Mouse (Mus musculus): ENCODE data around the gene Cyb561. TPM values are rescaled to one million over a fixed set of nuclear protein-coding genes. Genes with fewer than 3 reads are reported as not detected.

Gene Cyb561
- total RNA-seq, 2 experiments from 2014 or later, result 85.8 to 88.9 TPM

GRCm38 (mm10) chr11:105928171-105928570 is 25.0 kb downstream of the Cyb561 start:
- intact Hi-C loops (cut with DNase I), result loop anchor here (2.0 kb wide), 1 partner anchor 99 kb away; no protein-coding TSS in a partner anchor
- DNase-seq (ENCODE audit: low spot score in 2 of 2), result no peak

GRCm38 (mm10) chr11:105927065-105928030 is 25.8 kb downstream of the Cyb561 start:
- DNase-seq (ENCODE audit: low spot score in 2 of 2), result peak; percentile 71 to 87
- intact Hi-C loops (cut with DNase I), result loop anchor here (2.0 kb wide), 2 partner anchors 41 to 99 kb away; no protein-coding TSS in a partner anchor

GRCm38 (mm10) chr11:105922769-105923663 is 30.1 kb downstream of the Cyb561 start:
- peak in 1 of 2 experiments; percentile 64 for DNase-seq (ENCODE audit: low spot score in 2 of 2)
- intact Hi-C loops (cut with DNase I), result no loop called here

- intact Hi-C loops (cut with DNase I), result no loop called here
- DNase-seq (ENCODE audit: low spot score in 2 of 2), result no peak
Measured at GRCm38 (mm10) chr11:105921275-105921674, 31.9 kb downstream of the Cyb561 start.

GRCm38 (mm10) chr11:105920836-105921235 is 32.3 kb downstream of the Cyb561 start:
- no peak for DNase-seq (ENCODE audit: low spot score in 2 of 2)
- intact Hi-C loops (cut with DNase I), result no loop called here

- no peak for DNase-seq (ENCODE audit: low spot score in 2 of 2)
- intact Hi-C loops (cut with DNase I), result no loop called here
Measured at GRCm38 (mm10) chr11:105920098-105920785, 32.9 kb downstream of the Cyb561 start.

- DNase-seq (ENCODE audit: low spot score in 2 of 2), result peak; percentile 30 to 69
- intact Hi-C loops (cut with DNase I), result loop anchor here (5.0 kb wide), 5 partner anchors 226 to 646 kb away; no protein-coding TSS in a partner anchor
Measured at GRCm38 (mm10) chr11:105913580-105913979, 39.6 kb downstream of the Cyb561 start.

- intact Hi-C loops (cut with DNase I), result loop anchor here (5.0 kb wide), 5 partner anchors 224 to 644 kb away; no protein-coding TSS in a partner anchor
- DNase-seq (ENCODE audit: low spot score in 2 of 2), result peak; percentile 81 to 91
Measured at GRCm38 (mm10) chr11:105911592-105912375, 41.4 kb downstream of the Cyb561 start.

- intact Hi-C loops (cut with DNase I), result loop anchor here (5.0 kb wide), 5 partner anchors 224 to 644 kb away; no protein-coding TSS in a partner anchor
- no peak for DNase-seq (ENCODE audit: low spot score in 2 of 2)
Measured at GRCm38 (mm10) chr11:105911149-105911548, 42.0 kb downstream of the Cyb561 start.

GRCm38 (mm10) chr11:105909617-105910016 is 43.5 kb downstream of the Cyb561 start:
- intact Hi-C loops (cut with DNase I), result loop anchor here (5.0 kb wide), 5 partner anchors 222 to 642 kb away; no protein-coding TSS in a partner anchor
- no peak for DNase-seq (ENCODE audit: low spot score in 2 of 2)

- intact Hi-C loops (cut with DNase I), result no loop called here
- DNase-seq (ENCODE audit: low spot score in 2 of 2), result no peak
Measured at GRCm38 (mm10) chr11:105908926-105909325, 44.2 kb downstream of the Cyb561 start.

- intact Hi-C loops (cut with DNase I), result no loop called here
- no peak for DNase-seq (ENCODE audit: low spot score in 2 of 2)
Measured at GRCm38 (mm10) chr11:105907381-105907780, 45.8 kb downstream of the Cyb561 start.

GRCm38 (mm10) chr11:105905529-105906213 is 47.5 kb downstream of the Cyb561 start:
- DNase-seq (ENCODE audit: low spot score in 2 of 2), result no peak

GRCm38 (mm10) chr11:105902956-105903355 is 50.2 kb downstream of the Cyb561 start:
- no peak for DNase-seq (ENCODE audit: low spot score in 2 of 2)
- intact Hi-C loops (cut with DNase I), result no loop called here

More at GRCm38 (mm10) chr11:105905529-105906213, 47.5 kb downstream of the Cyb561 start:
- intact Hi-C loops (cut with DNase I), result no loop called here

- intact Hi-C loops (cut with DNase I), result no loop called here
- DNase-seq (ENCODE audit: low spot score in 2 of 2), result no peak
Measured at GRCm38 (mm10) chr11:105901501-105901900, 51.6 kb downstream of the Cyb561 start.

- DNase-seq (ENCODE audit: low spot score in 2 of 2), result no peak
- intact Hi-C loops (cut with DNase I), result no loop called here
Measured at GRCm38 (mm10) chr11:105899151-105899550, 54.0 kb downstream of the Cyb561 start.

GRCm38 (mm10) chr11:105887281-105887680 is 65.9 kb downstream of the Cyb561 start:
- intact Hi-C loops (cut with DNase I), result no loop called here
- no peak for DNase-seq (ENCODE audit: low spot score in 2 of 2)

GRCm38 (mm10) chr11:105885558-105885957 is 67.6 kb downstream of the Cyb561 start:
- intact Hi-C loops (cut with DNase I), result no loop called here
- no peak for DNase-seq (ENCODE audit: low spot score in 2 of 2)

Data from left cerebral cortex, postnatal 25 days (tissue).